Mouse (Mus musculus): ENCODE measurements at regions not wholly inside any gene's neighbourhood (a gene's known extent, or its start where the extent isn't known, plus 50 kb on each side); places are given as distances from the start of the nearest gene placed in this dataset.
A peak's percentile ranks its signal among the peaks of the same experiment; 100 is the strongest.

GRCm38 (mm10) chr10:42110704-42111103 is 92.5 kb upstream of the Armc2 start:
- H3K4me1 ChIP-seq (replicated peaks) = peaks cover 35% of the 10 kb centered on the region
- ATAC-seq (ENCODE audit: insufficient number of reproducible peaks, insufficient read depth, low FRiP score, low TSS enrichment, low read depth) = no peak
- H3K4me3 ChIP-seq (replicated peaks) = no peak overlapping the region
- H3K4me2 ChIP-seq = no peak overlapping the region
- 86% methylated on average over 7 of the region's 7 CpGs for WGBS
- H3K9ac ChIP-seq (replicated peaks) = no peak overlapping the region
- no peaks in the 10 kb centered on the region for H3K36me3 ChIP-seq
- H3K27me3 ChIP-seq = no peaks in the 10 kb centered on the region
- 0 out of 2 replicates have a peak, but pooled peaks cover 5% of the 10 kb centered on the region for H3K9me3 ChIP-seq
- H3K27ac ChIP-seq = no peak overlapping the region

GRCm38 (mm10) chr10:42108294-42109014 is 90.2 kb upstream of the Armc2 start:
- peaks cover 8% of the 10 kb centered on the region for H3K9me3 ChIP-seq
- no peak overlapping the region; the same call in 1 of the 2 replicates for H3K4me2 ChIP-seq
- no peaks in the 10 kb centered on the region for H3K36me3 ChIP-seq
- H3K4me3 ChIP-seq (replicated peaks) = no peak overlapping the region
- 31% methylated on average over 8 of the region's 8 CpGs for WGBS
- H3K9ac ChIP-seq (replicated peaks) = no peak overlapping the region
- H3K27ac ChIP-seq = peak overlapping the region; percentile 51
- 0 out of 2 replicates have a peak, but pooled peaks have one; percentile 43 for ATAC-seq (ENCODE audit: insufficient number of reproducible peaks, insufficient read depth, low FRiP score, low TSS enrichment, low read depth)
- peaks cover 28% of the 10 kb centered on the region for H3K4me1 ChIP-seq (replicated peaks)
- no peaks in the 10 kb centered on the region for H3K27me3 ChIP-seq

DNA sequence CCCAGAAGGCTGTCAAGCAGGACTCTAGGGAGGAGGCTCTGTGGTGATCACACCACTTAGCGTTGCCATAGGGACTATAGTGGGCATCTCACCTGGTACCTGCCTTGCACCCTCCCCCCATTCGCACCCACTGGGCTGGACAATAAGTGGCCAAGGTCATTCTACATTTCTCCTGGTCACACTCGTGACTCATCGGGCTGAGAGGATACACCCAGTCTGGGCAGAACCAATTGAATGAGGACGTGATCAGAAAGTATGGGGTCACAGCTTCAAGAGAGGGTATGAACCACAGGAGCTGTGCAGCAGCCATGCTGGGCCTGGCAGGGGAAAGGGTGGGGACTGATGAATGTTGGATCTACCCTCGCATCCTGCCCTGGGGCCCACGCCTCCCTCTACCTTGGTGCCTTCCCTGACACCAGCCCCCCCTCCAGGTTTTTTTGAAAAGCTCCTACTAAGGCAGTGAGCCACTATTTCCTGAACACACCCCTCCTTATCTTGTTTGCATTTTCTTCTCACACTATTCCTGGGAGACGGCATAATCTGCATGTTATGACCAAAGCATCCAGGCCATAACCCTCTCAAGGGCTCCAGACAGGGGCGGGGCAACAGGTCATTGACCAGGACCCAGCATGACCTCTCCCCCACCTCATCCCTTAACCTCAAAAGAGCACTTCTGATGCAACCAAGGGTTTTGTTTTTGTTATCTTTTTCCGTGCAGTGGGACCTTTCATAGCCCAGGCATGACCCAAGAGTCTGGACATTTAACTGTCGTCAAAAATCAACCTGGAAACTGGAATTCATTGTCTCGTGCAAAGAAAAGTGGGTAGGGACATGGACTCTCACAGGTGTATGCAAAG is 89.4 kb upstream of the Armc2 start:
- no peaks in the 10 kb centered on the region for H3K36me3 ChIP-seq
- no peak overlapping the region for H3K4me3 ChIP-seq (replicated peaks)
- H3K27me3 ChIP-seq = no peaks in the 10 kb centered on the region
- peaks cover 28% of the 10 kb centered on the region for H3K4me1 ChIP-seq (replicated peaks)
- H3K9me3 ChIP-seq = peaks cover 6% of the 10 kb centered on the region
- peak; percentile 13; the same call in 1 of the 2 replicates for ATAC-seq (ENCODE audit: insufficient number of reproducible peaks, insufficient read depth, low FRiP score, low TSS enrichment, low read depth)
- no peak overlapping the region for H3K9ac ChIP-seq (replicated peaks)
- no peak overlapping the region for H3K27ac ChIP-seq
- 73% methylated on average over 12 of the region's 12 CpGs for WGBS
- no peak overlapping the region for H3K4me2 ChIP-seq

DNA sequence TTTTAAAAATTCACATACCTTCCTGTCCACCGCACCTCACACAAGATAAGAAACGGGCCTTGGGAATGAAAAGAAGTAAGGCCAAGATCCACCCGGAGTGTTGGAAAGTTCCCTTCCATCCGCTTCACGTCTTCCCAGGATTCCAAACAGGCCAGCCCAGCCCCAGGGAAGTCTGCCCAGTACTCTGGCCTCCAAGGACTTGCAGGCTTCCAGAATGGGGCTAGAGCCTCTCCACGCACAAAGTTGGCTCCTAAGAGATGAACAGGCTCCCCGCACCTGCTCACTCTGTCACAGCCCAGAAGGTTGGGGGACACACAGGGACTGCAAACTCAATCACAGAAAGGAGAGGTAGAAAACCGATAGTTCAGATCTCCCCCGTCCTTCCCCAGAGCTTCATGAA is 88.4 kb upstream of the Armc2 start:
- H3K36me3 ChIP-seq = no peaks in the 10 kb centered on the region
- 87% methylated on average over 9 of the region's 9 CpGs for WGBS
- peaks cover 33% of the 10 kb centered on the region for H3K4me1 ChIP-seq (replicated peaks)
- peaks cover 6% of the 10 kb centered on the region for H3K9me3 ChIP-seq
- H3K27ac ChIP-seq = no peak overlapping the region
- no peak overlapping the region for H3K9ac ChIP-seq (replicated peaks)
- no peak overlapping the region for H3K4me2 ChIP-seq
- ATAC-seq (ENCODE audit: insufficient number of reproducible peaks, insufficient read depth, low FRiP score, low TSS enrichment, low read depth) = no peak
- no peaks in the 10 kb centered on the region for H3K27me3 ChIP-seq
- H3K4me3 ChIP-seq (replicated peaks) = no peak overlapping the region

DNA sequence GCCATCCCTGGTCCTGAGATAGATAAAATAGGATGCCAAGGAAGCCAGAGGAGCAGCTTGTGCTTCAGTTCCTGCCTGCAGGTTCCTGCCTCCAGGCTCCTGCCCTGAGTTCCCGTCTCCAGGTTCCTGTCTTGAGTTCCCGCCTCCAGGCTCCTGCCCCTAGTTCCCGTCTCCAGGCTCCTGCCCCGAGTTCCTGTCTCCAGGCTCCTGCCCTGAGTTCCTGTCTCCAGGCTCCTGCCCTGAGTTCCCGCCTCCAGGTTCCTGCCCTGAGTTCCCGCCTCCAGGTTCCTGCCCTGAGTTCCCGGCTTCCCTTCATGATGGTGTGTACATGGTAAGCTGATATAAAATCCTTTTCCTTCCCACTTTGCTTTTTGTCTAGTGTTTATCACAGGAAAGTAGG is 86.8 kb upstream of the Armc2 start:
- WGBS = 89% methylated on average over 7 of the region's 7 CpGs
- H3K9me3 ChIP-seq = peaks cover 6% of the 10 kb centered on the region
- no peak overlapping the region for H3K9ac ChIP-seq (replicated peaks)

DNA sequence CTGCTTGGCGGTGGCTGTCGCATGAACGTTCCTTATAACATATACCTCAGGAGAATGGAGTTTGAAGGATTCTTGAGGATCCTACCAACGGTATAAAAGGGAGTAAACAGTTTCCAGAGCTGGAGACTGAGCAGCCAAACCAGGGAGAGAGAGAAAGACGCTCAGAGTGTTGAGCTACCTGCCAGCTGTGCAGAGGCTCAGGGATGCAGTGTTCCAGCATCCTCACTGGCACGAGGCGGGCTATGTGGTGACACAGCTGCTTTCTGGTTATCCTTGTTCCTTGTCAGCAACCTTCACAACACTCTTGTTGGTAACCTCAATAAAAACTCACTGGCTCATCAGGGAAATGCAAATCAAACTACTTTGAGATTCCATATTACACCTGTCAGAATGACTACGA is 84.1 kb upstream of the Armc2 start:
- Histone ChIP-seq H3K27ac (no peak overlapping the region; the same call in 1 of the 2 replicates), H3K4me3 (replicated peaks) (no peak overlapping the region), H3K4me1 (replicated peaks) (peaks cover 18% of the 10 kb centered on the region), H3K9me3 (peaks cover 6% of the 10 kb centered on the region), H3K9ac (replicated peaks) (no peak overlapping the region), H3K4me2 (no peak overlapping the region), H3K27me3 (no peaks in the 10 kb centered on the region), H3K36me3 (no peaks in the 10 kb centered on the region)
- ATAC-seq (ENCODE audit: insufficient number of reproducible peaks, insufficient read depth, low FRiP score, low TSS enrichment, low read depth) = no peak
- 85% methylated on average over 8 of the region's 8 CpGs for whole genome bisulfite sequencing

More for the DNA sequence above, 86.8 kb upstream of the Armc2 start:
- H3K4me1 ChIP-seq (replicated peaks) = peaks cover 37% of the 10 kb centered on the region
- H3K27ac ChIP-seq = no peak overlapping the region
- H3K4me3 ChIP-seq (replicated peaks) = no peak overlapping the region
- ATAC-seq (ENCODE audit: insufficient number of reproducible peaks, insufficient read depth, low FRiP score, low TSS enrichment, low read depth) = no peak
- no peaks in the 10 kb centered on the region for H3K36me3 ChIP-seq
- H3K4me2 ChIP-seq = no peak overlapping the region
- H3K27me3 ChIP-seq = no peaks in the 10 kb centered on the region

DNA sequence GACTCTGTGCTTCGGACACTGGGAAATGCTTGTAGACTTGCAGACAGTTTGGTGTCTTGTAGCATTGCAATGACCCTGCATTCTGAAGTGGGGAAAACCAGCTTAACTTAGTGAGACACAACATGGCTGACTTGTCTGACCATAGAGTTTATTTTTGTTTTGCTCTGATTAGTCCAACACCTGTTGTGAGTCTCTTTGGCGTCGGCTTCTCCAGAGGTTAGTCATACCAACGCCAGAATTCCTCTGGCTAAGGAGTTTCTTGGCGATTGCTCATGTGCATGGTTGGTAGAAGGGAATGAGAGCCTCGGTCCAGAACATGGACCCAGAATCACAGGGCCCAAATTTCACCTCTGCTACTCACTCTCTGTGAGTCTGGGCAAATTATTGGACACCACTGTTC is 82.9 kb upstream of the Armc2 start:
- no peaks in the 10 kb centered on the region for H3K27me3 ChIP-seq

DNA sequence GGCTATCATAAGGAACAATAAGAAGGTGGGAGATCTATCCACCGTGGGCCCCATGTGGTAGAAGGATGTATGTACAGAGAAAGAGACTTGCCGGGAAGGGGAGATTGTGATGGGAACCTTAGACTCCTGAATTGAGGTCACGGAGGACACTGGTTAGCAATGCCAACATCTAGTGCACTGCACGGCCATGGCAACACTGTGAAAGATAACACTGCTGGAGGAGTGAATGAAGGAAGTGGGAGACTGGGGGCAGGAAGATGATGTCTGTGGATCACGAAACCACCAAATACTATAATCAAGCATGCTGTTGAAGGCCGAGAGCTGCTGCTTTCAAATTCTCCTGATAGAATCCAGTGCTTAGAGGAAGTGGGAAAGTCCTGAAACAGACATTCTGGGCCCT is 78.7 kb upstream of the Armc2 start:
- Histone ChIP-seq H3K27ac (no peak overlapping the region), H3K36me3 (no peaks in the 10 kb centered on the region), H3K4me3 (replicated peaks) (no peak overlapping the region), H3K9me3 (no peaks in the 10 kb centered on the region), H3K4me1 (replicated peaks) (peaks cover 22% of the 10 kb centered on the region), H3K27me3 (no peaks in the 10 kb centered on the region), H3K9ac (replicated peaks) (no peak overlapping the region), H3K4me2 (no peak overlapping the region)
- ATAC-seq (ENCODE audit: insufficient number of reproducible peaks, insufficient read depth, low FRiP score, low TSS enrichment, low read depth) = no peak
- WGBS = 86% methylated on average over 6 of the region's 6 CpGs

More for the DNA sequence above, 82.9 kb upstream of the Armc2 start:
- peaks cover 6% of the 10 kb centered on the region for H3K9me3 ChIP-seq
- no peak overlapping the region for H3K9ac ChIP-seq (replicated peaks)
- H3K4me1 ChIP-seq (replicated peaks) = peaks cover 14% of the 10 kb centered on the region
- no peak overlapping the region for H3K27ac ChIP-seq
- no peak for ATAC-seq (ENCODE audit: insufficient number of reproducible peaks, insufficient read depth, low FRiP score, low TSS enrichment, low read depth)
- no peak overlapping the region for H3K4me3 ChIP-seq (replicated peaks)
- no peak overlapping the region for H3K4me2 ChIP-seq
- 84% methylated on average over 6 of the region's 6 CpGs for WGBS
- H3K36me3 ChIP-seq = no peaks in the 10 kb centered on the region

GRCm38 (mm10) chr10:42095986-42096385 is 77.7 kb upstream of the Armc2 start:
- Histone ChIP-seq H3K4me2 (no peak overlapping the region), H3K4me3 (replicated peaks) (no peak overlapping the region), H3K36me3 (no peaks in the 10 kb centered on the region), H3K27ac (no peak overlapping the region), H3K9ac (replicated peaks) (no peak overlapping the region), H3K9me3 (no peaks in the 10 kb centered on the region), H3K27me3 (no peaks in the 10 kb centered on the region), H3K4me1 (replicated peaks) (peaks cover 22% of the 10 kb centered on the region)
- ATAC-seq (ENCODE audit: insufficient number of reproducible peaks, insufficient read depth, low FRiP score, low TSS enrichment, low read depth) = no peak
- 95% methylated on average over 10 of the region's 10 CpGs for WGBS

GRCm38 (mm10) chr10:42094274-42095000 is 76.2 kb upstream of the Armc2 start:
- 84% methylated on average over 24 of the region's 24 CpGs for WGBS
- ATAC-seq (ENCODE audit: insufficient number of reproducible peaks, insufficient read depth, low FRiP score, low TSS enrichment, low read depth) = no peak
- no peak overlapping the region for H3K9ac ChIP-seq (replicated peaks)

GRCm38 (mm10) chr10:42093176-42093759 is 75.0 kb upstream of the Armc2 start:
- H3K36me3 ChIP-seq = no peaks in the 10 kb centered on the region
- no peak overlapping the region for H3K4me2 ChIP-seq
- H3K9ac ChIP-seq (replicated peaks) = no peak overlapping the region
- no peak overlapping the region for H3K27ac ChIP-seq
- no peak overlapping the region for H3K4me3 ChIP-seq (replicated peaks)
- no peaks in the 10 kb centered on the region for H3K9me3 ChIP-seq
- ATAC-seq (ENCODE audit: insufficient number of reproducible peaks, insufficient read depth, low FRiP score, low TSS enrichment, low read depth) = no peak
- no peaks in the 10 kb centered on the region for H3K27me3 ChIP-seq
- H3K4me1 ChIP-seq (replicated peaks) = peaks cover 35% of the 10 kb centered on the region
- 86% methylated on average over 8 of the region's 8 CpGs for WGBS

More at GRCm38 (mm10) chr10:42094274-42095000, 76.2 kb upstream of the Armc2 start:
- H3K36me3 ChIP-seq = no peaks in the 10 kb centered on the region
- no peaks in the 10 kb centered on the region for H3K9me3 ChIP-seq
- H3K4me2 ChIP-seq = no peak overlapping the region
- no peaks in the 10 kb centered on the region for H3K27me3 ChIP-seq
- H3K27ac ChIP-seq = no peak overlapping the region
- H3K4me3 ChIP-seq (replicated peaks) = no peak overlapping the region
- peaks cover 26% of the 10 kb centered on the region for H3K4me1 ChIP-seq (replicated peaks)
